Mouse (Mus musculus): ENCODE data around the gene Opcml. TPM values are rescaled to one million over a fixed set of nuclear protein-coding genes. Genes with fewer than 3 reads are reported as not detected.

Gene Opcml
- polyA plus RNA-seq, 1 experiment from 2014 or later, result 3.4 TPM

DNA sequence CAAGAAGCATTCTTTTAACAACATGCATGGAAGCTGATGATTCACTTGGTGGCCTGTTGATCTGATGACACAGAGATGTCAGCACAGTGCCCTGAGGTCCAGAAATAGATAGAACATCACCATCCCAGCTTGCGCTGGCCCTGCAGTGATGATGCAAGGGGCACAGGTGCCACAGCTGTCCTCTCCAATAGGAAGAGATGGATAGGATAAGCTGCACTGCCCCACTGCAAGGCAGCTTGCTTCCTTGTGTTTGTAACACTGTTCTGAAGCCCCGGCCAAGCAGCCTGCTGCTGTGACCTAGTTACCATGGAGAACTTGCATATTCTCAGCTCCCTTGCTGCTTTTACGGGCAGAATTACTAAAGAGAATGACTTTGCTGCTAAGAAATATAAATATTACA, 1076.7 kb downstream of the Opcml start:
- Histone ChIP-seq H3K4me1 (replicated peaks) (no peaks in the 10 kb centered on the region), H3K9me3 (no peaks in the 10 kb centered on the region), H3K4me2 (replicated peaks) (no peak overlapping the region), H3K27ac (no peak overlapping the region), H3K4me3 (replicated peaks) (no peak overlapping the region), H3K36me3 (no peaks in the 10 kb centered on the region), H3K27me3 (replicated peaks) (no peaks in the 10 kb centered on the region), H3K9ac (no peak overlapping the region)
- ATAC-seq, result no peak
- WGBS, result 72% methylated on average over 3 of the region's 3 CpGs

- Histone ChIP-seq H3K36me3 (no peaks in the 10 kb centered on the region), H3K4me2 (replicated peaks) (no peak overlapping the region), H3K27ac (no peak overlapping the region), H3K9ac (no peak overlapping the region), H3K9me3 (no peaks in the 10 kb centered on the region), H3K4me3 (replicated peaks) (no peak overlapping the region), H3K4me1 (replicated peaks) (no peaks in the 10 kb centered on the region), H3K27me3 (replicated peaks) (no peaks in the 10 kb centered on the region)
- WGBS, result 70% methylated on average over 1 of the region's 1 CpGs
- no peak for ATAC-seq
These were observed 1079.9 kb downstream of the Opcml start for GRCm38 (mm10) chr9:28870478-28870877.

DNA sequence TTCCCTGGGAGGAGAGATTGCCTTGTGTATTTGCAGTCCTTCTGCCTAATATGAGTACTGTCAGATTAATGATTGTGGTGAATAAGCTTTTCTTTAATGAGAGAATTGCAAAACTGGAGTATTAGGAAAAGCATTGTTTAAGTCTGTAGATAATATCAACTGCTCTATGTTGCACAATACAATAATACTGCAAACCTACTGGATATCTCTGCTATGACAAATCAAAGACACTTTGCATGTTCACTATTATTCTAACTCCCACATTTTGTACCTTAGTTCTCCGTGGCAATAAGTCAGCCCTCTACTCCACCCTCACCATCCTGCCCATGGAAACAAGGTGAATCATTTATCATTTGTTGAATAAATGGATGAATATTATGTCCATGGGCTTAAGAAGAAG, 1092.0 kb downstream of the Opcml start:
- no peak for ATAC-seq
- H3K36me3 ChIP-seq, result no peaks in the 10 kb centered on the region
- H3K9ac ChIP-seq, result no peak overlapping the region
- H3K4me2 ChIP-seq (replicated peaks), result no peak overlapping the region
- no peaks in the 10 kb centered on the region for H3K4me1 ChIP-seq (replicated peaks)
- H3K4me3 ChIP-seq (replicated peaks), result no peak overlapping the region
- WGBS, result 84% methylated on average over 1 of the region's 1 CpGs
- no peaks in the 10 kb centered on the region for H3K27me3 ChIP-seq (replicated peaks)
- no peak overlapping the region for H3K27ac ChIP-seq
- H3K9me3 ChIP-seq, result no peaks in the 10 kb centered on the region

DNA sequence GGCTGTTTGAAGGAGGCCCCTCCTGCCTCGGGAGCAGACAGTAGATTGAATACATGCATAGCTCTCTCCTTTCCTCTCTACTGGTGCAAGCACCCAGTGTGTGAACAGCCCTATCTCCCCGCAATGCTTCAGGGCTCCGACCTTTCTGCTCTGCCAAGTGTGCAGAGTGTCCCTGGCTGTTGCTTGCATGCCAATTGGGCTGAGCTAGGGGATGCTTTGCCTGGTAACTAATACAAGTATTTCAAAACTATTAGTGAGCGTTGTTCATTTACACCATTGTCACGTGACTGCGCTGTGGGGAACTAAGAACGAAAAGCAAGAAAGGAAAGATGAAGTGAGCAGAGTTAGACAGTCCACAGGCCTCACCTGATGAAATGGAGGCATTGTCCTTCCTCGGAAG, 1101.0 kb downstream of the Opcml start:
- Histone ChIP-seq H3K9ac (no peak overlapping the region), H3K4me2 (replicated peaks) (no peak overlapping the region), H3K36me3 (no peaks in the 10 kb centered on the region), H3K4me1 (replicated peaks) (no peaks in the 10 kb centered on the region), H3K27ac (no peak overlapping the region), H3K27me3 (replicated peaks) (no peaks in the 10 kb centered on the region), H3K9me3 (no peaks in the 10 kb centered on the region), H3K4me3 (replicated peaks) (no peak overlapping the region)
- 88% methylated on average over 8 of the region's 8 CpGs for WGBS
- ATAC-seq, result no peak

DNA sequence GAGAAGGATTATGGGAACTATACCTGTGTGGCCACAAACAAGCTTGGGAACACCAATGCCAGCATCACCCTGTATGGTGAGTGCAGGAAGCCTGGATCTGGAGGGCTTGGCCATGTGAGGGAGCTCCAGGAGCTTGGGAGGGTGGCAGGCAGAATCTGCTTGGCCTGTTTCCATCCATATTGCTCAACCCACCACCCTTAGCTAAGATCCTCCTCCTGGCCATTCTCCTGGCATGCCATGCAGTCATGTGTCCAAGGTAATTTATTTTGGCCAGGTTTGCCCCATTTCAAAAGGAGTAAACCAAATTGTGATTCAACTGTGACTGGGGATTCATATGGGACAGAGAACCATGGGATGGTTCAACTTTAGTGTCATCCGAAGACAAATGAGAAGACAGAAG, 1112.7 kb downstream of the Opcml start:
- no peaks in the 10 kb centered on the region for H3K36me3 ChIP-seq
- 97% methylated on average over 1 of the region's 1 CpGs for WGBS
- no peak overlapping the region for H3K9ac ChIP-seq

DNA sequence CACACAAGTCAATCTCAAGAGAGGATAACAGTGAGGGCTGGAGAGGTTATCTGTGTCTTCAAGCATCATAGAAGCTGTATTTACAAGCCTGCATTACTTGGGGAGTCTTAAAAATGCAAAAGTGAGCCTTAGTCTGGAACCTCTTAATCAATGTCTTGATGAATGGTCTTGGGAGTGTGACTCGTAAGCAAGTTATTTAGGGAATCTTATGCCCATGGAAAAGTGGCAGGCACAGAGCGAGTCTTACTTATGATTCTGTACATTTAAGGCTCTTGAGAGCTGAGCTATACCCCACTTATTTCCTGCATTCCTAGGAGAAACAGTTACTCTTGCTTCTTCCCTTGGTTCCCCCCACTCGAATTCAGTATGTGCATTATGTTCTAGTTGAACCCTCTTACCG, 1119.2 kb downstream of the Opcml start:
- no peak overlapping the region for H3K27ac ChIP-seq
- no peak overlapping the region for H3K9ac ChIP-seq
- no peaks in the 10 kb centered on the region for H3K36me3 ChIP-seq
- no peaks in the 10 kb centered on the region for H3K4me1 ChIP-seq (replicated peaks)
- H3K27me3 ChIP-seq (replicated peaks), result no peaks in the 10 kb centered on the region
- no peak overlapping the region for H3K4me3 ChIP-seq (replicated peaks)
- H3K9me3 ChIP-seq, result no peaks in the 10 kb centered on the region
- 79% methylated on average over 4 of the region's 4 CpGs for WGBS
- ATAC-seq, result no peak
- no peak overlapping the region for H3K4me2 ChIP-seq (replicated peaks)

More for the DNA sequence above, 1112.7 kb downstream of the Opcml start:
- Histone ChIP-seq H3K27me3 (replicated peaks) (no peaks in the 10 kb centered on the region), H3K4me3 (replicated peaks) (no peak overlapping the region), H3K9me3 (no peaks in the 10 kb centered on the region), H3K4me2 (replicated peaks) (no peak overlapping the region), H3K4me1 (replicated peaks) (no peaks in the 10 kb centered on the region), H3K27ac (no peak overlapping the region)
- no peak for ATAC-seq

DNA sequence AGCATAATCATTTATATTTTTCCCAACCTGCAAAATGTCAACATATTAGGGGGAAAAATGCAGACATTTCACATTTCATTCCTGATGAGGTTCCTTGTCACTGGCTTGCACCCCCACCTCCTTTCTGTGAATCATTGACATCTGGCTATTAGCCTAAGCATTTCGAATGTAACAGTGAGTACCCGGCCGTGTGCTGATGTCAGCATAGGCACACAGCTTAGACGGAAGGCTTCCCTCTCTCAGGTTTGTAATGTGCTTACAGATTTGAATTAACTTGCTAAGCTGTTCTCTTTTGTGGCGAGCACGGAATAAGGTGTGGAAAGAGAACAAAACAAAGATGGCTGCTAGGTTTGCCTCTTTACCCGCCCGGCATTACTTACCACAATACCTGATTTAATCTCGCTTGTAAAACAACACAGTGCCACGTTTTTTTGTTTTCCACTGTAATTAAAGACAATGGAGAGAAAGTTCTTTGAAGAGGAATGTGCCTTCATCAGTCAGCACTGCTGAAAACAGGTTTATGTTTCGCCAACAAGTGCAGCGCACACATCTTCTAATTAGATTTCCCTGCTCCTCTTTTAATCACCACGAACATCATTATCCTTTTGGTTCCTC, 1121.1 kb downstream of the Opcml start:
- ATAC-seq, result no peak
- Histone ChIP-seq H3K4me1 (replicated peaks) (no peaks in the 10 kb centered on the region), H3K27me3 (replicated peaks) (no peaks in the 10 kb centered on the region), H3K4me2 (replicated peaks) (no peak overlapping the region), H3K4me3 (replicated peaks) (no peak overlapping the region), H3K36me3 (no peaks in the 10 kb centered on the region), H3K9me3 (no peaks in the 10 kb centered on the region), H3K27ac (no peak overlapping the region), H3K9ac (no peak overlapping the region)
- 64% methylated on average over 13 of the region's 13 CpGs for WGBS

DNA sequence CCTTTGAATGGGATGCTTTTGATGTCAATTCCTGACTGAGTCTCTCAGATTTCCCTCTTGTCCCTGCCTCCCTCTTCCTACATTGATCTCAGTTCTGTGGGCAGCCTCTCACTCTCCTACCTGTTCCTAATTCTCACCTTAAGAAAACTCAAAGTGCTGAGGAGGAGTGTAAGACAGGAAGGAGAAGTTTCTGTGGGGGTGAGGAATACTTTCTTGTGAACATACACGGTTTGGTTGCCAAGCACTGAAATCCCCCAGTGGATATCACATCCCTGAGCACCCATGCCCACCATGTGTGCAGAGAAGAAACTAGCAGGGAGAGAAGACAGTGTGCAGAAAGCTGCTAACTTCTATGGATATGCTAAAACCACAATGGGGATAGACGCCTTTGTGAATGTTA, 1141.5 kb downstream of the Opcml start:
- no peaks in the 10 kb centered on the region for H3K9me3 ChIP-seq
- H3K27ac ChIP-seq, result no peak overlapping the region
- no peaks in the 10 kb centered on the region for H3K36me3 ChIP-seq
- no peak overlapping the region for H3K4me2 ChIP-seq (replicated peaks)
- 63% methylated on average over 2 of the region's 2 CpGs for WGBS
- ATAC-seq, result no peak
- H3K4me3 ChIP-seq (replicated peaks), result no peak overlapping the region
- H3K27me3 ChIP-seq (replicated peaks), result no peaks in the 10 kb centered on the region
- no peak overlapping the region for H3K9ac ChIP-seq
- H3K4me1 ChIP-seq (replicated peaks), result no peaks in the 10 kb centered on the region

GRCm38 (mm10) chr9:28937163-28937562, 1146.6 kb downstream of the Opcml start:
- Histone ChIP-seq H3K9ac (no peak overlapping the region), H3K27ac (no peak overlapping the region), H3K27me3 (replicated peaks) (no peaks in the 10 kb centered on the region), H3K4me1 (replicated peaks) (no peaks in the 10 kb centered on the region), H3K9me3 (no peaks in the 10 kb centered on the region), H3K4me2 (replicated peaks) (no peak overlapping the region), H3K4me3 (replicated peaks) (no peak overlapping the region), H3K36me3 (no peaks in the 10 kb centered on the region)
- ATAC-seq, result peak; percentile 61
- WGBS, result 42% methylated on average over 6 of the region's 6 CpGs

- ATAC-seq, result peak; percentile 34; the same call in 1 of the 2 replicates
- H3K9ac ChIP-seq, result no peak overlapping the region
- no peaks in the 10 kb centered on the region for H3K4me1 ChIP-seq (replicated peaks)
- no peak overlapping the region for H3K27ac ChIP-seq
- H3K36me3 ChIP-seq, result no peaks in the 10 kb centered on the region
- no peaks in the 10 kb centered on the region for H3K9me3 ChIP-seq
- H3K4me3 ChIP-seq (replicated peaks), result no peak overlapping the region
- no peak overlapping the region for H3K4me2 ChIP-seq (replicated peaks)
- WGBS, result 56% methylated on average over 2 of the region's 2 CpGs
- H3K27me3 ChIP-seq (replicated peaks), result no peaks in the 10 kb centered on the region
These were observed 1147.4 kb downstream of the Opcml start for GRCm38 (mm10) chr9:28937980-28938379.

DNA sequence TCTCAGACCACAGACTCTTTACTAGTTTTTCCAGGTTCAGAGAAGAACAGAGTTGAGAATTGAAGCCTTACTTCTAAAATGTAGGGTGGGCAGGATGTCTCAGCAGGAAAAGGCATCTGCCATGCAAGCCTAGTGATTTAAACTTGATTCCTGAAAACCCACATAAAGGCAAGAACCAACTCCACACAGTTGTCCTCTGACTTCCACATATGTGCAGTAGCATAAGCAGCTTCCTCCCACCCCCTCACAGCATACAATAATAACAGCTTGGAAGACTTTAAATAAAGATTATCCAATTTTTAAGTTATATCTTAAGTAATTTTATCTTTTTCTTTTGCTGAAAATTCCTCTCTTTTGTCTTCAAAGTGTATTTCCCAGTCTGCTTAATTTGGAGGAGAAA, 1150.3 kb downstream of the Opcml start:
- no peaks in the 10 kb centered on the region for H3K9me3 ChIP-seq
- no peak overlapping the region for H3K27ac ChIP-seq
- H3K9ac ChIP-seq, result no peak overlapping the region
- no peak overlapping the region for H3K4me2 ChIP-seq (replicated peaks)
- H3K4me1 ChIP-seq (replicated peaks), result no peaks in the 10 kb centered on the region
- H3K27me3 ChIP-seq (replicated peaks), result no peaks in the 10 kb centered on the region
- H3K36me3 ChIP-seq, result no peaks in the 10 kb centered on the region
- H3K4me3 ChIP-seq (replicated peaks), result no peak overlapping the region
- no peak for ATAC-seq

DNA sequence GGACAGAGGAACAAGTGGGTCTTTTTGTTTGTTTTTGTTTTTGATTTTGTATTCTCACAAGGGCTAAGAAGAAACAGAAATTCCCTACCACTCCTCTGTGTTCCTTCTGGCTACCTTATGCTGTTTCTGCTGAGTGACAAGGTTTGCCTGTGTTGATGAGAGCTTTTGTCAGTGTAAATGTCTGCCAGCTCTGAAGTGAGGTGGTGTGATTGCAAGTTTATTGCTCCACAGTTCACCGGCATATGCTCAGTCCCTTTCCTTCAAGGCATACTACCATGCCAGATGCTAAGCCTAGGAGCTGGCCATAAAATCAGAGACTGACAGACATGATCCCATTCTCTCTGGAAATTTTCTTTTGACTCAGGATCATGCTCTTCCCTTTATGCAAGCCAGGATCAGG, 1178.9 kb downstream of the Opcml start:
- no peak overlapping the region for H3K4me3 ChIP-seq (replicated peaks)
- H3K4me2 ChIP-seq (replicated peaks), result no peak overlapping the region
- no peaks in the 10 kb centered on the region for H3K4me1 ChIP-seq (replicated peaks)
- no peaks in the 10 kb centered on the region for H3K27me3 ChIP-seq (replicated peaks)
- no peak overlapping the region for H3K9ac ChIP-seq
- H3K36me3 ChIP-seq, result no peaks in the 10 kb centered on the region
- H3K27ac ChIP-seq, result no peak overlapping the region
- no peak for ATAC-seq
- H3K9me3 ChIP-seq, result no peaks in the 10 kb centered on the region
- 37% methylated on average over 1 of the region's 1 CpGs for WGBS
